8 mouse cellular contexts compared by ENCODE assay signal in the genomic region with DNA sequence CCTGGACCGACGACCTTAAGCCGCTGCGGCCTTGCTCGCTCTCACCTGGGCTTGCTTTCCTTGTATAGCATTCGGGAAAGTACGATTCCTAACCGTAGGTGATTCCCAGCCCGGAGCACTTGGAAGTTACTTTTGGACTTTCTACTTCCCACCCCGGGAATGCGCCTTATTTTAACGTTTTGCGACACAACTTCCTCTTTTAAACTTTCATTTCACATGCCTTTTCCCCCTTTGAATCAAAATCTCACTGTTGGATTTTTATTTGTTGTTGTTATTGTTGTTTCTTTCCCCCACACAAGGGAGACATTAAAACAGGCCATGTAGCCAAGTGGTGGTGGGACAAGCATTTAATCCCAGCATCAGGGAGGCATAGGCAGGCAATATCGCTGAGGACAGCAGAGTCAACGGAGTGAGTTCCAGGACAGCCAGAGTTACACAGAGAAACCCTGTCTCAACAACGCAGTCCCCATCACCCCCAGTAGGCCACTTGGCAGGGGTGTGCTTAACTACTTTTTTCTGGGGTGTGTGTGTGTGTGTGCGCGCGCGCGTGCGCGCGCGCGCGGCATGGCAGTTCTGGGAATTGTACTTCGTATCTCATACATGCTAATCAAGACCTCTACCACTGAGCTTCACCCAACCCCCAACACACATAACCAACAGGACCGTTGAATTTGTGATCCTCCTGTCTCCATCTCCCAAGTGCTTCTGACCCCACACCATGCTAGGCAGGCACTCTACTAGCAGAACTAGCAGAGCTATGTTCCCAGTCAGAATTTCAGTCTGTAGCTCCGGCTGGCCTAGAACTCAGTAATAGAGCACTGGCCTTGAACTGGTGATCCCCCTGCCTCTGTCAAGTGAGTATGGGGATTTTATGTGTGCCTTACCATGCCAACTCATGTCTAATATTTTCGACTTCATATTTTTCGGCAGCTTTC. TPM values are rescaled to one million over a fixed set of nuclear protein-coding genes. Genes with fewer than 3 reads are reported as not detected.
DNase-seq lines count a peak whose midpoint lies in the region; ATAC-seq lines count a peak whose summit lies in the region.

No protein-coding gene starts in this region.

- no peaks in the 10 kb centered on the region for H3K9me3 ChIP-seq in heart, embryonic 13.5 days
- no peaks in the 10 kb centered on the region for H3K9me3 ChIP-seq in liver, embryonic 11.5 days (ENCODE audit: control insufficient read depth, low read length)
- no peaks in the 10 kb centered on the region for H3K9me3 ChIP-seq in neural tube, embryonic 12.5 days

- peak overlapping the region; percentile 93 for H3K27ac ChIP-seq in heart, embryonic 13.5 days (replicated peaks)
- peak overlapping the region; percentile 82 for H3K27ac ChIP-seq in liver, embryonic 11.5 days (ENCODE audit: low read depth, low read length)
- peak overlapping the region; percentile 83 for H3K27ac ChIP-seq in neural tube, embryonic 12.5 days

- no peak for ATAC-seq in heart, embryonic 13.5 days (ENCODE audit: extremely low read depth, insufficient number of reproducible peaks, low FRiP score, low TSS enrichment)
- ATAC-seq in liver, embryonic 11.5 days (replicated peaks; ENCODE audit: low FRiP score), result peak; percentile 68
- peak; percentile 80; the same call in 1 of the 2 replicates for ATAC-seq in neural tube, embryonic 12.5 days (ENCODE audit: low FRiP score, low read depth)

- no peaks in the 10 kb centered on the region for H3K36me3 ChIP-seq in heart, embryonic 13.5 days
- no peaks in the 10 kb centered on the region for H3K36me3 ChIP-seq in liver, embryonic 11.5 days (ENCODE audit: control insufficient read depth, insufficient read depth, low read length)
- no peaks in the 10 kb centered on the region for H3K36me3 ChIP-seq in neural tube, embryonic 12.5 days

- peak; percentile 47 for DNase-seq in thymus, postnatal 0 days (ENCODE audit: low spot score)
- no peak for DNase-seq in thymus, adult 18-20 months
- peak; percentile 27 for DNase-seq in embryo, embryonic 10 days (ENCODE audit: low spot score)
- peak; percentile 65 for DNase-seq in liver, embryonic 11.5 days (ENCODE audit: low spot score)
- DNase-seq in cerebellum, adult 11-12 months, result no peak
- no peak for DNase-seq in gastrocnemius, postnatal 25 days

- H3K4me2 ChIP-seq in heart, embryonic 13.5 days, result peak overlapping the region; percentile 88
- peak overlapping the region; percentile 87 for H3K4me2 ChIP-seq in liver, embryonic 11.5 days
- peak overlapping the region; percentile 65 for H3K4me2 ChIP-seq in neural tube, embryonic 12.5 days (replicated peaks)

- no peaks in the 10 kb centered on the region for H3K27me3 ChIP-seq in heart, embryonic 13.5 days (replicated peaks)
- H3K27me3 ChIP-seq in liver, embryonic 11.5 days (replicated peaks; ENCODE audit: control insufficient read depth, insufficient read depth, low read length), result no peaks in the 10 kb centered on the region
- H3K27me3 ChIP-seq in neural tube, embryonic 12.5 days (replicated peaks), result no peaks in the 10 kb centered on the region

- peak overlapping the region; percentile 88 for H3K4me3 ChIP-seq in heart, embryonic 13.5 days
- H3K4me3 ChIP-seq in liver, embryonic 11.5 days (ENCODE audit: low read depth, low read length), result peak overlapping the region; percentile 78
- peak overlapping the region; percentile 68 for H3K4me3 ChIP-seq in neural tube, embryonic 12.5 days

- peak overlapping the region; percentile 94 for H3K9ac ChIP-seq in heart, embryonic 13.5 days
- H3K9ac ChIP-seq in liver, embryonic 11.5 days (ENCODE audit: low read depth, low read length), result peak overlapping the region; percentile 90
- H3K9ac ChIP-seq in neural tube, embryonic 12.5 days, result peak overlapping the region; percentile 88

- H3K4me1 ChIP-seq in heart, embryonic 13.5 days, result peaks cover 13% of the 10 kb centered on the region
- peaks cover 3% of the 10 kb centered on the region; the same call in 1 of the 2 replicates for H3K4me1 ChIP-seq in liver, embryonic 11.5 days (replicated peaks; ENCODE audit: control insufficient read depth, insufficient read depth, low read length)
- peaks cover 7% of the 10 kb centered on the region; the same call in 1 of the 2 replicates for H3K4me1 ChIP-seq in neural tube, embryonic 12.5 days

- WGBS in heart, embryonic 13.5 days, result 31% methylated on average over 32 of the region's 32 CpGs
- WGBS in liver, embryonic 11.5 days, result 23% methylated on average over 32 of the region's 32 CpGs
- 26% methylated on average over 32 of the region's 32 CpGs for whole genome bisulfite sequencing in neural tube, embryonic 12.5 days

RNA-seq across cellular contexts. Expression of a gene that starts 0.5 kb away (rescaled TPM):
- polyA plus RNA-seq in thymus, postnatal 0 days (2015; fragmentation: Nextera tagmentation; extraction: Ambion mirVana), result 13.0 and 13.6 TPM in 2 replicates
- polyA plus RNA-seq in heart, embryonic 13.5 days (2015; fragmentation: Nextera tagmentation; extraction: Ambion mirVana), result 19.5 and 22.2 TPM in 2 replicates
- 18.7 and 19.2 TPM in 2 replicates for polyA plus RNA-seq in liver, embryonic 11.5 days (2014; fragmentation: Nextera tagmentation; extraction: Ambion mirVana)
- polyA plus RNA-seq in neural tube, embryonic 12.5 days (2016; fragmentation: Nextera tagmentation; extraction: Ambion mirVana), result 27.9 and 29.0 TPM in 2 replicates
- total RNA-seq in gastrocnemius, postnatal 25 days (2021), result 10 to 100 TPM; 17.9 to 21.6 TPM

RNA-seq across cellular contexts. Expression of a gene that starts 54.6 kb away (rescaled TPM):
- 350 and 356 TPM in 2 replicates for polyA plus RNA-seq in thymus, postnatal 0 days (2015; fragmentation: Nextera tagmentation; extraction: Ambion mirVana)
- polyA plus RNA-seq in heart, embryonic 13.5 days (2015; fragmentation: Nextera tagmentation; extraction: Ambion mirVana), result 232 and 238 TPM in 2 replicates
- 341 and 346 TPM in 2 replicates for polyA plus RNA-seq in liver, embryonic 11.5 days (2014; fragmentation: Nextera tagmentation; extraction: Ambion mirVana)
- polyA plus RNA-seq in neural tube, embryonic 12.5 days (2016; fragmentation: Nextera tagmentation; extraction: Ambion mirVana), result 635 and 665 TPM in 2 replicates
- total RNA-seq in gastrocnemius, postnatal 25 days (2021), result 10 to 100 TPM; 79.5 to 83.6 TPM

Comparison
In these comparisons a context has a peak if more than half of its experiments do, and no peak if none do; other contexts are left out.
1. DNase-seq: peak in thymus, postnatal 0 days (single experiment), embryo, embryonic 10 days (single experiment) and liver, embryonic 11.5 days (single experiment); none in thymus, adult 18-20 months (0 of 2), cerebellum, adult 11-12 months (single experiment) and gastrocnemius, postnatal 25 days (single experiment).
2. Peak in every context shown above with its lines, with median percentiles within 50 percentile points of each other: H3K27ac ChIP-seq, H3K4me2 ChIP-seq, H3K4me3 ChIP-seq and H3K9ac ChIP-seq.